Mouse (Mus musculus) liver, adult 2 months (tissue): ENCODE results near the gene Pdia5. TPM values are rescaled to one million over a fixed set of nuclear protein-coding genes. Genes with fewer than 3 reads are reported as not detected.

Experiments
- DNase-seq: peaks from one replicate; pipeline ENCODE4 v3.0.0-alpha.2; 2011; ENCODE audit warnings: low read depth, low spot score; ENCODE audit errors: extremely low read depth
- H3K27ac ChIP-seq: fragments of 200-500 bp; replicated peaks from 2 replicates; pipeline ENCODE4 v1.5.1; 2012; ENCODE audit warnings: low read depth, mild to moderate bottlenecking, control low read depth, inconsistent platforms, low read length; ENCODE audit not compliant: insufficient read depth
- H3K27me3 ChIP-seq: fragments of 200-500 bp; 2 replicates; pipeline ENCODE4 v1.6.1; 2012; ENCODE audit warnings: mild to moderate bottlenecking, moderate library complexity, low read length, inconsistent platforms; ENCODE audit not compliant: control insufficient read depth, insufficient read depth
- H3K36me3 ChIP-seq: fragments of 200-500 bp; 2 replicates; pipeline ENCODE4 v1.6.1; 2012; ENCODE audit warnings: low read length, inconsistent platforms; ENCODE audit not compliant: control insufficient read depth, insufficient read depth
- H3K4me1 ChIP-seq: fragments of 200-500 bp; 2 replicates; pipeline ENCODE4 v1.6.1; 2011; ENCODE audit warnings: low read length; ENCODE audit not compliant: control insufficient read depth, insufficient read depth
- H3K4me3 ChIP-seq: fragments of 200-500 bp; 2 replicates; pipeline ENCODE4 v1.5.1; 2011; ENCODE audit warnings: low read depth, mild to moderate bottlenecking, control low read depth, low read length, moderate library complexity; ENCODE audit not compliant: insufficient read depth
- H3K79me2 ChIP-seq: fragments of 200-500 bp; 2 replicates; pipeline ENCODE4 v1.6.1; 2012; ENCODE audit warnings: inconsistent platforms, mild to moderate bottlenecking, low read length, moderate library complexity; ENCODE audit not compliant: control insufficient read depth, insufficient read depth
- H3K9ac ChIP-seq: fragments of 200-500 bp; 2 replicates; pipeline ENCODE4 v1.6.1; 2012; ENCODE audit warnings: low read depth, mild to moderate bottlenecking, control low read depth, inconsistent platforms, low read length
- CTCF ChIP-seq: fragments of 200-500 bp; IDR thresholded peaks from 2 replicates; pipeline ENCODE4 v1.5.1; 2011; ENCODE audit warnings: low read depth, low read length, control low read depth
- POLR2A ChIP-seq: fragments of 200-500 bp; IDR thresholded peaks from 2 replicates; pipeline ENCODE4 v1.6.1; 2011; ENCODE audit warnings: low read length, control low read depth; ENCODE audit not compliant: insufficient read depth; ENCODE audit errors: extremely low read depth
- WGBS: fragments of 180-500 bp; shearing (Covaris S2); methylation state at CpG from one replicate; pipeline ENCODE4 v1.1.7; 2018; 5-methylcytosine and 5-hydroxymethylcytosine counted together
- polyA plus RNA-seq: library from polyadenylated mRNA; depleted of rRNA; stranded (reverse); fragments of >200 nt; gene quantifications from 2 replicates; pipeline ENCODE4 v1.2.3, GENCODE M21; 2012
- total RNA-seq: library from RNA; depleted of rRNA; stranded (reverse); fragments of >200 nt; gene quantifications from 2 replicates; pipeline ENCODE4 v1.2.3, GENCODE M21; 2014

The Pdia5 gene
- total and polyA plus RNA-seq, 2 experiments, result 32.2 to 38.1 TPM

DNA sequence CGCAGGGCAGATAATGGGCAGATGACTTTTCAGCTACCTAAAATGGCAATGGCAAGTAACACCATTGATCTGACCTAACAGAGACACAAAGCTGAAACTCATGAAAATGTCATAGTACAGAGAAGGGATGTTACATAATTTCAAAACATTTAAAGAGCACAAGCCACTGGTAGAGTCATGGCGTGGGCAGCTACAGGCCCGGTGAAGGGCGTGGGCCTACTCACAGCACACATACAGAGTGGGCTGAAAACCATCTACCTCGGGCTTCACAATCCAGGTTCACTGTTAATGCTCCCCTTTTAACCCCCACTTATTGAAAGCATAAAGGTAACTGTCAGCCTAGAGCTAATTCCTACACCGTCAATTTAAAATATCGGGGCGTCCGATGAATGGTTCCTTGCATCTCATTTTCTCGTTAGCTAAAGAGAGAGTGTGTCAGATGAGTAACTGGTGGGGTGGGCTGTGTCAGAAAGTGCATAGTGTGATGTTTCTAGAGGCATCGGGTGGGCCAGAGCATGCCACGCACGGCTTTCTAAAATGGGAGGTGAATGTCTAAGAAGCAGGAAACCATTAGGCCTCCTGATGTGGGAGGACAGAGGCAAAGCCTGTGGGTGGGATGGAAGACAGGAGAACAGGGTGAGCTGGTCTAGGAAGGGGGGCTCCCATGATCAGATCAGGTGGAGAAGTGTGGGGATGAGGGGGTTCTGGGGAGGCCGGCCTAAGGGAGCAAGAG lies 85.2 kb downstream of the Pdia5 start:
- Histone ChIP-seq H3K4me3 (no peak overlapping the region), H3K36me3 (peaks cover 59% of the 10 kb centered on the region)

GRCm38 (mm10) chr16:35404864-35405263 lies 85.8 kb downstream of the Pdia5 start:
- Histone ChIP-seq H3K27ac (no peak overlapping the region), H3K36me3 (peaks cover 53% of the 10 kb centered on the region), H3K4me3 (no peak overlapping the region), H3K4me1 (peaks cover 13% of the 10 kb centered on the region), H3K9ac (no peak overlapping the region), H3K27me3 (no peaks in the 10 kb centered on the region), H3K79me2 (no peaks in the 10 kb centered on the region)
- TF ChIP-seq POLR2A (no peak), CTCF (no peak)
- 91% methylated on average over 5 of the region's 5 CpGs for WGBS
- no peak for DNase-seq

More for the DNA sequence above, 85.2 kb downstream of the Pdia5 start:
- TF ChIP-seq POLR2A, result no peak
- TF ChIP-seq CTCF, result no peak
- Histone ChIP-seq H3K9ac (no peak overlapping the region), H3K27ac (no peak overlapping the region), H3K27me3 (no peaks in the 10 kb centered on the region), H3K4me1 (peaks cover 13% of the 10 kb centered on the region), H3K79me2 (no peaks in the 10 kb centered on the region)
- no peak for DNase-seq
- 94% methylated on average over 14 of the region's 14 CpGs for WGBS

- no peak overlapping the region for H3K27ac ChIP-seq
- DNase-seq, result no peak
- WGBS, result 91% methylated on average over 8 of the region's 8 CpGs
- TF ChIP-seq POLR2A, result no peak
- TF ChIP-seq CTCF, result no peak
- peaks cover 46% of the 10 kb centered on the region for H3K36me3 ChIP-seq
- H3K27me3 ChIP-seq, result no peaks in the 10 kb centered on the region
- no peak overlapping the region for H3K4me3 ChIP-seq
- peaks cover 13% of the 10 kb centered on the region for H3K4me1 ChIP-seq
- H3K79me2 ChIP-seq, result no peaks in the 10 kb centered on the region
- H3K9ac ChIP-seq, result no peak overlapping the region
Observed at GRCm38 (mm10) chr16:35403891-35404290, 86.8 kb downstream of the Pdia5 start.

DNA sequence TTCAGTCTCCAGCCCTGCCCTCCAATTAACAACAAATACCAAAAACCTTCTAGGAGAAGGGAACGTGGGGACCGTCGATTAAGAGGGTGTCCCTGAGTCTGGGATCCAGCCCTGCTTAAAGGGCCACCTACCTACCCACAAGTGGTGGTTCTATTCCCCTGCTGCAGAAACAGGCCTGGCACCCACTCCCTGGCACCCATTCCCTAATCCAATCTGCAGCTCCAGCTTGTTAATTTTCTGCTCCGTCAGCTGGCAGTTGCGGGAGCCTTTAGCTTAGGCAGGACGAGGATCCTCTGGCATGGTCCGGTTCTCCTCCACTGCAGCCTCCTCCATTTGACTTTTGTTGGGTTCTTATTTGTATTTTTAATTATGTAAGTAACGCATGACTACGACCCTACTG lies 87.3 kb downstream of the Pdia5 start:
- H3K4me1 ChIP-seq, result peaks cover 13% of the 10 kb centered on the region
- DNase-seq, result no peak
- no peak overlapping the region for H3K9ac ChIP-seq
- TF ChIP-seq CTCF (no peak), POLR2A (no peak)
- no peaks in the 10 kb centered on the region for H3K27me3 ChIP-seq
- WGBS, result 91% methylated on average over 9 of the region's 9 CpGs
- H3K4me3 ChIP-seq, result no peak overlapping the region
- peaks cover 44% of the 10 kb centered on the region for H3K36me3 ChIP-seq
- H3K79me2 ChIP-seq, result no peaks in the 10 kb centered on the region
- H3K27ac ChIP-seq, result no peak overlapping the region

DNA sequence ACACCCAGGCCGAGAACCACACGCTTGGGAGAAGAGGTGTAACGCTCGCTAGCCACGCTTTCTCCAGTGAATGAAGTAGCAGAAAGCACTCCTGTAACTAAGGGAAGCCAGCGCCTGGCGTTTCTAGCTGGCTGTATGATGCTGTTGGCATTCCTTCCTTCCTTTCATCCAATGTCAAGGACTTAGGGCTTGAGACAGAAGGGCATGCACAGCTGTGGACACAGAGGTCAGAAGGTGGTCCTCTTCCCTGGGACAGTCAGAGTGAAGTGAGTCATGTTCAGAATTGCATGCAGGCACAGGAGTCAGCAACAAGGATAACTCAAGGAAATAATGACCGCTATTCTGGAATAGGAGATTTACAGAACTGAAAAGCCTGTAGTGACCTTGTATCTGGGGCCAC lies 97.9 kb downstream of the Pdia5 start:
- no peak overlapping the region for H3K9ac ChIP-seq
- H3K36me3 ChIP-seq, result peaks cover 18% of the 10 kb centered on the region
- no peak for TF ChIP-seq CTCF
- TF ChIP-seq POLR2A, result no peak
- 91% methylated on average over 8 of the region's 8 CpGs for WGBS
- no peak overlapping the region for H3K27ac ChIP-seq
- H3K79me2 ChIP-seq, result no peaks in the 10 kb centered on the region
- no peaks in the 10 kb centered on the region for H3K27me3 ChIP-seq
- DNase-seq, result no peak
- H3K4me1 ChIP-seq, result no peaks in the 10 kb centered on the region
- H3K4me3 ChIP-seq, result no peak overlapping the region

DNA sequence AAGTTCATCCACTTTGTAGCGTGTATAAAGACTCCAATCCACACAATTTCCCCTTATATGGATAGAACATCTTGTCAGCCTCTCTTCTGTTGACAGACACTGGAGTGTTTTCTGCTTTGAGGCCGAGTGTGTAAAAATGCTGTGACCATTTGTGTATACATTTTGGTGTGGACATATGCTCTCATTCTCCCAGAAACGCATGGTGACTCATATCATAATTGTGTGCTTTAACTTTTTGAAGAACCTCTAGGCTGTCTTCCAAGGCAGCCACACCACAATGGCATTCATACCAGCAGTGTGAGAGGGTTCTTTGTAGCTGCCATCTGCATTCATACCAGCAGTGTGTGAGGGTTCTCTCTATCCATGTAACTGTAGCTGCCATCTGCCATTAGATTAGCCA lies 105.0 kb downstream of the Pdia5 start:
- no peaks in the 10 kb centered on the region for H3K79me2 ChIP-seq
- DNase-seq, result no peak
- H3K4me3 ChIP-seq, result no peak overlapping the region
- H3K27me3 ChIP-seq, result no peaks in the 10 kb centered on the region
- 92% methylated on average over 3 of the region's 3 CpGs for WGBS
- H3K9ac ChIP-seq, result no peak overlapping the region
- TF ChIP-seq POLR2A, result no peak
- TF ChIP-seq CTCF, result no peak
- H3K27ac ChIP-seq, result no peak overlapping the region
- no peaks in the 10 kb centered on the region for H3K4me1 ChIP-seq
- no peaks in the 10 kb centered on the region for H3K36me3 ChIP-seq
